Mouse (Mus musculus): ENCODE results near the gene Rgp1.

- TF ChIP-seq POLR2A (IDR thresholded peaks at IDR 0.05; ENCODE audit: control insufficient read depth, extremely low read depth, insufficient read depth, low read length, poor library complexity) (no peak), CTCF (IDR thresholded peaks at IDR 0.05; ENCODE audit: borderline replicate concordance, control insufficient read depth, extremely low read depth, insufficient read depth, low read length, poor library complexity) (no peak)
These were observed 42.5 kb upstream of the Rgp1 start for GRCm38 (mm10) chr4:43536031-43536430.
